Mouse (Mus musculus): ENCODE measurements around the gene A630095N17Rik.

DNA sequence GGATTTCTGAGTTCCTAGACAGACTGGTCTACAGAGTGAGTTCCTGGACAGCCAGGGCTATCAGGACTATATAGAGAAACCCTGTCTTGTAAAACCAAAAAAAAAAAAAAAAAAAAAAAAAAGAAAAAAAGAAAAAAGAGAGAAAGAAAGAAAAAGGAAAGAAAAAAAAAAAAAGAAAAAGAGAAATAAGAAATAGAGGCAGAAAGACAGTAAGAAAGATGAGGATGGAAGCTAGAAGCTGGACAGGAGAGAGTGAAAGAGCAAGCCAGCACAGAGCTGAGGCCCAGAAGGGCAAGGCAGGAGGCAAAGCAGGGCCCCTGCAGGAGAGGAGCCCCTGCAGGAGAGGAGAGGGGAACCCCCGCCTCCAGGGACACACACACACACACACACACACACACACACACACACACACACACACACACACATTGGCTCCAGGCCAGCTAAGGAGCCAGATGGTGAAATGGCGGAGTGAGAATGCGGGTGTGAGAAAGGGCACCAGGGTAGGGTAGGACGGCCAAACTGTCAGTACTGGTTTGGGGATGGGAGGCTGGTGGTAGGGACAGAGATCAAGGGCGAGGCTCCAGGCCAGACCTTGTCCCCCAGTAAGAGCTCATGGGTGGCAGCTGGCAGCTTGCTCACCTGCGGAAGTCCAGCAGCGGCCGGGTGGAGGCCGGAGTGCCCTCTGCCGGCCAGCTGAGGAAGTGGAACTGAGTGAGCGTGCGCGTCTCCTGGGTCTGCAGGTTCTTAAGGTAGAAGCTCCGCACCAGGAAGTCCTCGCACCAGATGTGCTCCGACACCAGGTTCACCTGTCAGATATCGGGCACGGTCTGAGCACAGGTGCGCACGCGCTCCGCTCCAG, 19.4 kb upstream of the A630095N17Rik start:
- TF ChIP-seq POLR2A (IDR thresholded peaks at IDR 0.05; ENCODE audit: insufficient read depth, low read depth, low read length): no peak
- peak; percentile 87 for TF ChIP-seq CTCF (IDR thresholded peaks at IDR 0.05; ENCODE audit: insufficient read depth, low read depth, low read length)
